Comparison of ENCODE assay signal across 26 mouse cellular contexts in the genomic region with DNA sequence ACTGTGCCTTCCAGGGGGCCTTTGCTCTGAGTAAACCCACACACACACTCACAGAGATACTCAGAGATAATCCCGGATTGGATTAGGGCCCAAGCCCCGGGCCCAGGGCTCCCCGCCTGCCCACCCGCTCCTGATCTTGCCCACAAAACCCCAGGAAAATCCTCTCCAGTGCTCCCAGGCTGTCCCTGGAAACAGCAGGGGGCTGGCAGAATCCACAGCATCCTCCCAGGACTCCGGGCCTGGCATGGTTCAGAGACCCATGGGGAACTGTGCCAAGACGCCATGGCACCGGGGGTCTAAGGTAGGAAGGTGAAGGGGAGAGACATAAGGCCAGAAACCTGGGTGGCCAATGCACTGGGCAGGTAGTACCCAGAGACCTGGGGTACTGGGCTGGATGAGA. TPM values are rescaled to one million over a fixed set of nuclear protein-coding genes. Genes with fewer than 3 reads are reported as not detected.
"Had no signal": no experiment of that assay in that cellular context is flagged by ENCODE, and none has a peak within 500 bp of the region (broad histone marks: within the 10 kb centered on the region; RNA-seq: fewer than 3 reads in every experiment).

No protein-coding gene starts in this region.

- H3K27me3 ChIP-seq: stomach, embryonic 15.5 days had no signal

- H3K36me3 ChIP-seq: liver, embryonic 13.5 days; stomach, embryonic 15.5 days had no signal

- H3K4me1 ChIP-seq: stomach, embryonic 15.5 days had no signal

- H3K4me2 ChIP-seq: liver, embryonic 13.5 days; midbrain, embryonic 11.5 days; stomach, embryonic 15.5 days had no signal

- H3K27ac ChIP-seq: kidney, postnatal 0 days; layer of hippocampus, adult 2 months; liver, embryonic 13.5 days; stomach, embryonic 15.5 days had no signal

- H3K9ac ChIP-seq: liver, embryonic 13.5 days; stomach, embryonic 15.5 days had no signal

- H3K9me3 ChIP-seq: liver, embryonic 13.5 days; stomach, embryonic 15.5 days had no signal

- H3K4me3 ChIP-seq: layer of hippocampus, adult 2 months; liver, embryonic 13.5 days; stomach, embryonic 15.5 days had no signal

- DNase-seq: kidney, postnatal 25 days; layer of hippocampus, adult 9-11 months; liver, embryonic 13.5 days; lung, adult 2 months; lung, postnatal 14 days; lung, postnatal 4 days; midbrain, embryonic 14.5 days; right cerebral cortex, postnatal 25 days; spleen, adult 18-20 months; thymus, postnatal 25 days had no signal

RNA-seq across cellular contexts. Expression of a gene that starts 1.9 kb away (rescaled TPM):
- total RNA-seq: layer of hippocampus, adult 2 months; layer of hippocampus, postnatal 25 days; left cerebral cortex, adult 18-20 months; left cerebral cortex, postnatal 25 days; megakaryocyte progenitor cell, adult 5-6 weeks; megakaryocyte-erythroid progenitor cell, adult 5-6 weeks; midbrain, postnatal 0 days had no signal
- polyA plus RNA-seq: large intestine, adult 2 months; limb, embryonic 11.5 days; limb, embryonic 14.5 days; lung, embryonic 16.5 days; midbrain, embryonic 11.5 days; midbrain, embryonic 14.5 days; midbrain, postnatal 0 days; neural tube, embryonic 11.5 days; neural tube, embryonic 14.5 days had no signal

RNA-seq across cellular contexts. Expression of a gene that starts 23.9 kb away (rescaled TPM):
- total RNA-seq: layer of hippocampus, adult 2 months; layer of hippocampus, postnatal 25 days; left cerebral cortex, adult 18-20 months; left cerebral cortex, postnatal 25 days; midbrain, postnatal 0 days had no signal
- polyA plus RNA-seq: kidney, postnatal 0 days; midbrain, embryonic 11.5 days; midbrain, embryonic 14.5 days; midbrain, postnatal 0 days; neural tube, embryonic 11.5 days; neural tube, embryonic 14.5 days had no signal

RNA-seq across cellular contexts. Expression of a gene that starts 37.5 kb away (rescaled TPM):
- total RNA-seq: megakaryocyte progenitor cell, adult 5-6 weeks; megakaryocyte-erythroid progenitor cell, adult 5-6 weeks; midbrain, postnatal 0 days had no signal
- polyA plus RNA-seq: neural tube, embryonic 14.5 days had no signal
